Mouse (Mus musculus) intestine, postnatal 0 days (tissue): ENCODE measurements around the gene Fermt3. TPM values are rescaled to one million over a fixed set of nuclear protein-coding genes. Genes with fewer than 3 reads are reported as not detected.

Source experiments
- ATAC-seq: fragments of 200-750 bp; cut with Nextera tagmentation; 2 replicates; pipeline ENCODE4 v1.8.0; 2017; ENCODE audit warnings: mild to moderate bottlenecking, moderate TSS enrichment, moderate library complexity
- H3K27ac ChIP-seq: fragments of 300-500 bp; sonication (generic); 2 replicates; pipeline ENCODE4 v1.5.1; 2014; ENCODE audit warnings: mild to moderate bottlenecking, low read depth, low read length, moderate library complexity
- H3K27me3 ChIP-seq: fragments of 300-500 bp; sonication (generic); replicated peaks from 2 replicates; pipeline ENCODE4 v1.6.1; 2014; ENCODE audit warnings: low read length, mixed read lengths; ENCODE audit not compliant: control insufficient read depth, insufficient read depth
- H3K36me3 ChIP-seq: fragments of 300-500 bp; sonication (generic); 2 replicates; pipeline ENCODE4 v1.6.1; 2014; ENCODE audit warnings: mild to moderate bottlenecking, moderate library complexity; ENCODE audit not compliant: control insufficient read depth, insufficient read depth
- H3K4me1 ChIP-seq: fragments of 300-500 bp; sonication (generic); replicated peaks from 2 replicates; pipeline ENCODE4 v1.6.1; 2014; ENCODE audit warnings: antibody characterized with exemption, low read length, mixed read lengths; ENCODE audit not compliant: control insufficient read depth, insufficient read depth
- H3K4me2 ChIP-seq: fragments of 300-500 bp; sonication (generic); replicated peaks from 2 replicates; pipeline ENCODE4 v1.6.1; 2014; ENCODE audit warnings: low read depth, mild to moderate bottlenecking, moderate library complexity
- H3K4me3 ChIP-seq: fragments of 300-500 bp; sonication (generic); 2 replicates; pipeline ENCODE4 v1.5.1; 2014; ENCODE audit warnings: low read depth, low read length
- H3K9ac ChIP-seq: fragments of 300-500 bp; sonication (generic); 2 replicates; pipeline ENCODE4 v1.6.1; 2014; ENCODE audit warnings: mild to moderate bottlenecking, low read depth, low read length
- H3K9me3 ChIP-seq: fragments of 300-500 bp; sonication (generic); 2 replicates; pipeline ENCODE4 v1.6.1; 2016; ENCODE audit warnings: mixed run types; ENCODE audit not compliant: control insufficient read depth
- CTCF ChIP-seq: sonication (generic); IDR thresholded peaks from 2 replicates; pipeline ENCODE4 v1.5.1; 2016; ENCODE audit warnings: low read depth, mild to moderate bottlenecking, control low read depth, antibody characterized with exemption, moderate library complexity
- WGBS: fragments of 180-500 bp; shearing (Covaris S2); extraction: QIAGEN DNeasy Blood & Tissue Kit; methylation state at CpG from one replicate; pipeline ENCODE4 v1.1.7; 2014; 5-methylcytosine and 5-hydroxymethylcytosine counted together
- polyA plus RNA-seq: library from polyadenylated mRNA; unstranded; fragments of >200 nt; fragmentation: Nextera tagmentation; extraction: Ambion mirVana; gene quantifications from 2 replicates; pipeline ENCODE4 v1.2.1, GENCODE M21; 2015

The Fermt3 gene
- polyA plus RNA-seq, 1 experiment from 2014 or later, result 8.9 TPM

GRCm38 (mm10) chr19:7017541-7018457, 1.5 kb downstream of the Fermt3 start:
- H3K9ac ChIP-seq, result no peak overlapping the region
- H3K27me3 ChIP-seq, result no peaks in the 10 kb centered on the region
- no peaks in the 10 kb centered on the region for H3K9me3 ChIP-seq
- no peaks in the 10 kb centered on the region for H3K4me1 ChIP-seq
- TF ChIP-seq CTCF, result no peak
- H3K27ac ChIP-seq, result peak overlapping the region; percentile 15; the same call in 1 of the 2 replicates
- ATAC-seq, result no peak
- no peak overlapping the region for H3K4me3 ChIP-seq
- H3K4me2 ChIP-seq, result peak overlapping the region; percentile 17; the same call in 1 of the 2 replicates
- 77% methylated on average over 12 of the region's 12 CpGs for WGBS
- peaks cover 32% of the 10 kb centered on the region for H3K36me3 ChIP-seq

- Histone ChIP-seq H3K9me3 (no peaks in the 10 kb centered on the region), H3K36me3 (0 out of 2 replicates have a peak, but pooled peaks cover 8% of the 10 kb centered on the region), H3K4me3 (no peak overlapping the region), H3K4me2 (no peak overlapping the region), H3K9ac (no peak overlapping the region), H3K27me3 (no peaks in the 10 kb centered on the region), H3K27ac (no peak overlapping the region), H3K4me1 (no peaks in the 10 kb centered on the region)
- 91% methylated on average over 20 of the region's 20 CpGs for WGBS
- no peak for ATAC-seq
- TF ChIP-seq CTCF, result no peak
Observed at GRCm38 (mm10) chr19:7014481-7015135, 4.7 kb downstream of the Fermt3 start.

- Histone ChIP-seq H3K27ac (no peak overlapping the region), H3K4me3 (no peak overlapping the region), H3K27me3 (no peaks in the 10 kb centered on the region), H3K4me1 (no peaks in the 10 kb centered on the region), H3K4me2 (no peak overlapping the region), H3K9me3 (no peaks in the 10 kb centered on the region), H3K36me3 (0 out of 2 replicates have a peak, but pooled peaks cover 8% of the 10 kb centered on the region), H3K9ac (no peak overlapping the region)
- TF ChIP-seq CTCF, result no peak
- ATAC-seq, result no peak
- WGBS, result 89% methylated on average over 9 of the region's 9 CpGs
Observed at GRCm38 (mm10) chr19:7013984-7014383, 5.3 kb downstream of the Fermt3 start.

- 0 out of 2 replicates have a peak, but pooled peaks have one; percentile 44 for ATAC-seq
- H3K4me3 ChIP-seq, result no peak overlapping the region
- 48% methylated on average over 4 of the region's 4 CpGs for WGBS
Observed at GRCm38 (mm10) chr19:7012426-7012825, 6.8 kb downstream of the Fermt3 start.

GRCm38 (mm10) chr19:7006892-7007593, 12.2 kb downstream of the Fermt3 start:
- H3K4me1 ChIP-seq, result no peaks in the 10 kb centered on the region
- H3K36me3 ChIP-seq, result no peaks in the 10 kb centered on the region
- H3K4me3 ChIP-seq, result no peak overlapping the region
- WGBS, result 61% methylated on average over 9 of the region's 9 CpGs
- no peaks in the 10 kb centered on the region for H3K27me3 ChIP-seq
- H3K9me3 ChIP-seq, result no peaks in the 10 kb centered on the region
- H3K4me2 ChIP-seq, result no peak overlapping the region
- no peak; the same call in 1 of the 2 replicates for ATAC-seq
- no peak overlapping the region for H3K9ac ChIP-seq
- peak overlapping the region; percentile 46; the same call in 1 of the 2 replicates for H3K27ac ChIP-seq
- no peak for TF ChIP-seq CTCF

More at GRCm38 (mm10) chr19:7012426-7012825, 6.8 kb downstream of the Fermt3 start:
- H3K36me3 ChIP-seq, result 0 out of 2 replicates have a peak, but pooled peaks cover 8% of the 10 kb centered on the region
- H3K9ac ChIP-seq, result no peak overlapping the region
- no peak overlapping the region for H3K4me2 ChIP-seq
- no peaks in the 10 kb centered on the region for H3K9me3 ChIP-seq
- H3K4me1 ChIP-seq, result no peaks in the 10 kb centered on the region
- H3K27ac ChIP-seq, result no peak overlapping the region
- TF ChIP-seq CTCF, result no peak
- no peaks in the 10 kb centered on the region for H3K27me3 ChIP-seq
